Mouse (Mus musculus): ENCODE data around the gene Wipi1.

DNA sequence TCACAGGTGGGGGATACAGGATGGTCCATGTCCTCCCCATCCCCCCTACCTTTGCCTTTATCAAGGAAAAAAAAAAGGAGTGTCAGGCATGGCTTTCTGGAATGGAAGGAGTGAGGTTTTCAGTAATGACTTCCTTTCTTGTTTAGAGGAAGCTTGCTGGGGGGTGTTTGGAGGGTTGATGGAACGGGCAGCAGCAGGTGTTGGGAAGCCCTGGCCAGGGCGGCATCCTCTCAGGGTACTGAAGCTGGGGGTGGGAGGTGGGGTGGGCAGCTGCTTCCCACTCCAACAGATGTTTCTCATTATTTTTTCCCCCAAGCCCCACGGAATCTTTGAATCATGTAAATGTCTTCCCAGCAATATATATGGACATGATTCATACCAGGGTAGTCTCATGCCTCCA, 50.3 kb downstream of the Wipi1 start:
- TF ChIP-seq SIN3A (IDR thresholded peaks at IDR 0.05; ENCODE audit: low read length) (no peak), CTCF (conservative IDR thresholded peaks at IDR 0.05 in 1 of 2, IDR thresholded peaks at IDR 0.05 in 1 of 2; ENCODE audit: low read depth in 2 of 2, low read length in 2 of 2) (no peak), ZC3H11A (IDR thresholded peaks at IDR 0.05; ENCODE audit: low read depth, low read length) (no peak), POLR2A (IDR thresholded peaks at IDR 0.05; ENCODE audit: low read depth, low read length) (no peak), CHD2 (IDR thresholded peaks at IDR 0.05; ENCODE audit: low read length) (no peak), RAD21 (IDR thresholded peaks at IDR 0.05; ENCODE audit: low read depth, low read length) (no peak), USF1 (IDR thresholded peaks at IDR 0.05; ENCODE audit: low read depth, low read length) (no peak), E2F4 (IDR thresholded peaks at IDR 0.05; ENCODE audit: insufficient replicate concordance, low read depth, low read length) (no peak), IRF4 (IDR thresholded peaks at IDR 0.05; ENCODE audit: low read depth, low read length) (no peak), JUND (conservative IDR thresholded peaks at IDR 0.05; ENCODE audit: low read depth, low read length) (no peak), KAT2A (IDR thresholded peaks at IDR 0.05; ENCODE audit: insufficient replicate concordance, low read length) (no peak), TBP (conservative IDR thresholded peaks at IDR 0.05; ENCODE audit: low read depth, low read length) (no peak), ETS1 (conservative IDR thresholded peaks at IDR 0.05; ENCODE audit: low read depth, low read length) (no peak)
